Mouse (Mus musculus): Measurements from ENCODE around the gene Gm49486. TPM values are rescaled to one million over a fixed set of nuclear protein-coding genes. Genes with fewer than 3 reads are reported as not detected.

Gm49486 gene
- polyA plus RNA-seq (2017; shearing (Covaris generic)) = under 1 TPM; 0.12 to 0.23 TPM

GRCm38 (mm10) chr15:79229058-79229821, at the start of gene Gm49486, which contains the start of gene Pick1:
Gene Gm49486 (plus strand): TSS chr15:79229391.
Gene Pick1 (plus strand): TSS chr15:79229173.

GRCm38 (mm10) chr15:79254661-79255060, 25.5 kb downstream of the Gm49486 start, which contains the start of gene Slc16a8:
Gene Slc16a8 (minus strand): TSS chr15:79254761.

DNA sequence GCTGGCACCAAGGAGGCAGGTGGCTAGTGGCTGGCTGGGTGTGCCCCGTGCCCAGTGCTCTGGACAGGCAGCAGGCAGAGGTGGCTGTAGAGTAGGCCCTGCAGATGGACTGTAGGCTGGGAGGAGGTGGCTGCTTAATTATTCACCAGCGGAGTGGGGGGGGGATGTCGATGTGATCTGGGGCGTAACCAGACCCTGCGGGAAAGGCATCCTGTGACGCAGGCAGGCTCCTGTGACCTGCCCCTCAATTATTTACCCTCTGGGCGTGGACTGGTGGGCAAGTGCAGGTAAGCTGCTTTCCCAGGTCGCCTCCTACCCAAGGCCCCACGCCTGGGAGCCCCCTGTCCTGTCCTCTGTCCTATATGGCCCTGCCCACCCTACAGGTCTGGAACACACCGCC, 56.2 kb downstream of the Gm49486 start, which contains the start of gene Baiap2l2:
TSS of gene Baiap2l2 (minus strand) at position 139 of the 400 bp plus-strand sequence.

Other genes with a start within 250 kb of the Gm49486 start
- gene H1f0, start 200.9 kb upstream of the Gm49486 start, polyA plus RNA-seq (2017; shearing (Covaris generic)) = 100 to 1,000 TPM; 103 to 105 TPM
- gene Galr3, start 187.5 kb upstream of the Gm49486 start, polyA plus RNA-seq (2017; shearing (Covaris generic)) = 1 to 10 TPM in 1 of 2 experiments, under 1 TPM in 1; 0.43 to 2.3 TPM
- gene Ankrd54, start 166.5 kb upstream of the Gm49486 start, polyA plus RNA-seq (2017; shearing (Covaris generic)) = 10 to 100 TPM; 55.1 to 58.4 TPM
- gene Eif3l, start 154.2 kb upstream of the Gm49486 start, polyA plus RNA-seq (2017; shearing (Covaris generic)) = 100 to 1,000 TPM; 142 to 167 TPM
- gene Micall1, start 120.5 kb upstream of the Gm49486 start, polyA plus RNA-seq (2017; shearing (Covaris generic)) = 10 to 100 TPM; 41.4 to 55.0 TPM
- gene Polr2f, start 88.4 kb upstream of the Gm49486 start, polyA plus RNA-seq (2017; shearing (Covaris generic)) = 100 to 1,000 TPM; 133 to 136 TPM
- gene 1700088E04Rik, start 88.1 kb upstream of the Gm49486 start, polyA plus RNA-seq (2017; shearing (Covaris generic)) = 1 to 10 TPM; 1.1 to 1.4 TPM
- gene Sox10, start 64.2 kb upstream of the Gm49486 start, polyA plus RNA-seq (2017; shearing (Covaris generic)) = 1 to 10 TPM in 1 of 2 experiments, under 1 TPM in 1; 0.54 to 1.1 TPM
- gene Pick1, start 218 bp upstream of the Gm49486 start, polyA plus RNA-seq (2017; shearing (Covaris generic)) = 10 to 100 TPM; 34.2 to 40.0 TPM
- under 1 TPM; 0.16 to 0.86 TPM for gene Slc16a8, start 25.4 kb downstream of the Gm49486 start, polyA plus RNA-seq (2017; shearing (Covaris generic))
- gene Baiap2l2, start 56.1 kb downstream of the Gm49486 start, polyA plus RNA-seq (2017; shearing (Covaris generic)) = 1 to 10 TPM; 1.3 to 3.7 TPM
- 10 to 100 TPM; 13.3 to 19.2 TPM for gene Pla2g6, start 99.0 kb downstream of the Gm49486 start, polyA plus RNA-seq (2017; shearing (Covaris generic))
- 1 to 10 TPM in 1 of 2 experiments, under 1 TPM in 1; 0.87 to 1.5 TPM for gene Maff, start 117.2 kb downstream of the Gm49486 start, polyA plus RNA-seq (2017; shearing (Covaris generic))
- gene Tmem184b, start 174.2 kb downstream of the Gm49486 start, polyA plus RNA-seq (2017; shearing (Covaris generic)) = 10 to 100 TPM; 39.3 to 62.0 TPM
- gene Csnk1e, start 226.2 kb downstream of the Gm49486 start, polyA plus RNA-seq (2017; shearing (Covaris generic)) = 10 to 100 TPM; 20.4 to 23.3 TPM